Comparison of ENCODE assay signal across 8 mouse cellular contexts in genomic region chr8:125756391-125757105, GRCm38 (mm10). TPM values are rescaled to one million over a fixed set of nuclear protein-coding genes. Genes with fewer than 3 reads are reported as not detected.
DNase-seq lines count a peak whose midpoint lies in the region; ATAC-seq lines count a peak whose summit lies in the region.

No protein-coding gene starts in this region.

- peak; percentile 50 for DNase-seq in lung, postnatal 10 days
- DNase-seq in lung, postnatal 25 days (ENCODE audit: low spot score) = no peak
- DNase-seq in heart, postnatal 10 days = peak; percentile 32 to 35
- DNase-seq in retina, postnatal 1 day = peak; percentile 57
- DNase-seq in gastrocnemius, postnatal 36 days = no peak
- DNase-seq in urinary bladder, postnatal 25 days (ENCODE audit: low spot score) = no peak

- intact Hi-C loops in heart, postnatal 10 days (cut with DNase I) = no loop called here
- intact Hi-C loops in gastrocnemius, postnatal 36 days (cut with DNase I) = no loop called here

- 0 out of 2 replicates have a peak, but pooled peaks have one; percentile 13 for ATAC-seq in common myeloid progenitor, adult 5-6 weeks (replicated peaks; ENCODE audit: low read depth, poor library complexity, severe bottlenecking)
- ATAC-seq in monocyte, adult 5-6 weeks (replicated peaks; ENCODE audit: insufficient number of reproducible peaks, low FRiP score, low TSS enrichment, poor library complexity, severe bottlenecking) = no peak

RNA-seq across cellular contexts. Expression of gene Ntpcr, which starts 26.8 kb away (rescaled TPM):
- 22.8 and 35.2 TPM in 2 replicates for total RNA-seq in common myeloid progenitor, adult 5-6 weeks (2017)
- total RNA-seq in heart, postnatal 10 days (2021) = 10 to 100 TPM; 16.6 to 19.5 TPM
- total RNA-seq in monocyte, adult 5-6 weeks (2017) = 11.4 to 17.3 TPM (median 12.7 TPM) in 3 replicates
- total RNA-seq in gastrocnemius, postnatal 36 days (2021) = 10 to 100 TPM; 11.4 to 11.6 TPM

Comparison
In these comparisons a context has a peak if more than half of its experiments do, and no peak if none do; other contexts are left out.
1. DNase-seq: peak in lung, postnatal 10 days (single experiment), heart, postnatal 10 days (2 of 2) and retina, postnatal 1 day (single experiment); none in lung, postnatal 25 days (single experiment), gastrocnemius, postnatal 36 days (0 of 2) and urinary bladder, postnatal 25 days (single experiment).